Mouse (Mus musculus) testis, adult 2 months (tissue): ENCODE results near the gene Etv3. TPM values are rescaled to one million over a fixed set of nuclear protein-coding genes. Genes with fewer than 3 reads are reported as not detected.

ENCODE experiments used
- H3K27ac ChIP-seq: fragments of 200-500 bp; 2 replicates; pipeline ENCODE4 v1.5.1; 2012; ENCODE audit warnings: low read depth, low read length; ENCODE audit not compliant: control insufficient read depth, insufficient read depth
- H3K27me3 ChIP-seq: fragments of 200-500 bp; 2 replicates; pipeline ENCODE4 v1.6.1; 2012; ENCODE audit warnings: mild to moderate bottlenecking, low read length, moderate library complexity; ENCODE audit not compliant: control insufficient read depth, insufficient read depth
- H3K36me3 ChIP-seq: fragments of 200-500 bp; 2 replicates; pipeline ENCODE4 v1.6.1; 2012; ENCODE audit warnings: mild to moderate bottlenecking, low read length; ENCODE audit not compliant: control insufficient read depth, insufficient read depth
- H3K4me1 ChIP-seq: fragments of 200-500 bp; 2 replicates; pipeline ENCODE4 v1.6.1; 2012; ENCODE audit warnings: low read length; ENCODE audit not compliant: control insufficient read depth, insufficient read depth
- H3K4me3 ChIP-seq: fragments of 200-500 bp; 2 replicates; pipeline ENCODE4 v1.5.1; 2012; ENCODE audit warnings: low read depth, mild to moderate bottlenecking, low read length, moderate library complexity, mixed read lengths; ENCODE audit not compliant: control insufficient read depth
- CTCF ChIP-seq: fragments of 200-500 bp; IDR thresholded peaks from 2 replicates; pipeline ENCODE4 v1.5.1; 2012; ENCODE audit warnings: low read depth, mild to moderate bottlenecking, inconsistent platforms, low read length, moderate library complexity; ENCODE audit not compliant: control insufficient read depth, insufficient read depth, insufficient replicate concordance
- POLR2A ChIP-seq: fragments of 200-500 bp; IDR thresholded peaks from 2 replicates; pipeline ENCODE4 v1.6.1; 2012; ENCODE audit warnings: low read depth, mild to moderate bottlenecking, inconsistent platforms, low read length, moderate library complexity; ENCODE audit not compliant: control insufficient read depth
- polyA plus RNA-seq: library from polyadenylated mRNA; depleted of rRNA; stranded (reverse); fragments of >200 nt; gene quantifications from 2 replicates; pipeline ENCODE4 v1.2.3, GENCODE M21; 2012; rRNA removed

The Etv3 gene
- polyA plus RNA-seq, 1 experiment: 4.0 TPM

- Histone ChIP-seq H3K27me3 (no peaks in the 10 kb centered on the region), H3K4me3 (no peak overlapping the region), H3K36me3 (no peaks in the 10 kb centered on the region), H3K4me1 (no peaks in the 10 kb centered on the region), H3K27ac (no peak overlapping the region)
- TF ChIP-seq CTCF (no peak), POLR2A (no peak)
These were observed 50.6 kb downstream of the Etv3 start for GRCm38 (mm10) chr3:87575766-87576165.

- no peaks in the 10 kb centered on the region for H3K27me3 ChIP-seq
- H3K36me3 ChIP-seq: no peaks in the 10 kb centered on the region
- no peak overlapping the region for H3K27ac ChIP-seq
- no peaks in the 10 kb centered on the region for H3K4me1 ChIP-seq
- H3K4me3 ChIP-seq: no peak overlapping the region
- TF ChIP-seq CTCF (no peak), POLR2A (no peak)
These were observed 57.1 kb downstream of the Etv3 start for GRCm38 (mm10) chr3:87582259-87582658.

Other genes starting within 250 kb of the Etv3 start
- 6.9 and 7.0 TPM in 2 replicates for gene Cd5l, start 167.5 kb upstream of the Etv3 start, polyA plus RNA-seq
- 0.07 TPM in 1 of 2 replicates, not detected in the other for gene Fcrl1, start 149.0 kb upstream of the Etv3 start, polyA plus RNA-seq
- not detected in 2 replicates for gene Fcrl5, start 89.6 kb upstream of the Etv3 start, polyA plus RNA-seq
- gene Arhgef11, start 92.2 kb downstream of the Etv3 start, polyA plus RNA-seq: 15.9 and 17.5 TPM in 2 replicates
- 135 and 136 TPM in 2 replicates for gene Lrrc71, start 223.2 kb downstream of the Etv3 start, polyA plus RNA-seq